Mouse (Mus musculus) myocyte (in vitro differentiated cells): ENCODE measurements around the gene Clint1.

ENCODE experiments used
- E2F4 ChIP-seq: IDR thresholded peaks from one replicate; pipeline ENCODE4 v1.6.1; 2011; ENCODE audit warnings: mild to moderate bottlenecking, control low read depth, moderate library complexity; ENCODE audit not compliant: insufficient read depth
- POLR2A ChIP-seq: IDR thresholded peaks from one replicate; pipeline ENCODE4 v1.6.1; 2011; ENCODE audit warnings: low read depth, mild to moderate bottlenecking, control low read depth, moderate library complexity; ENCODE audit not compliant: insufficient read length
- TCF12 ChIP-seq: IDR thresholded peaks from one replicate; pipeline ENCODE4 v1.6.1; 2011; ENCODE audit warnings: mild to moderate bottlenecking, control low read depth; ENCODE audit not compliant: poor library complexity, insufficient read depth, severe bottlenecking
- TCF3 ChIP-seq: IDR thresholded peaks from one replicate; pipeline ENCODE4 v1.6.1; 2011; ENCODE audit warnings: low read depth, control low read depth; ENCODE audit not compliant: insufficient read length

DNA sequence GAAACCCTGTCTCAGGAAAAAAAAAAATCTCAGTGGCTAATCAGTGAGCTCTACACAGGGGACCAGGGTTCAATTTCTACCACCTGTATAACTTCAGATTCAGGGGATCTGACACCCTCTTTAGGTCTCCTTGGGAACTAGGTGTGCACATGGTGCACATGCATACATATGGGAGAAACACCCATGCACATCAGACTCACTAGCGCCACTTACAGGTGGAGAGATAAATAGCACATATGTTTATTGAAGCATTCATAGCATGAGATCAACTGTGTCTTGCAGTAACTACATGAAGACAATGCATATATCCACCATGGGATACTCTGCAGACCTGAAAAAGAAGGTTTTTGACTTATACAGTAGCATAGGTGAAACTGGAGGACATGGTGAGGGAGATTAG lies 21.8 kb downstream of the Clint1 start:
- no peak for TF ChIP-seq TCF12
- TF ChIP-seq POLR2A, result no peak
- TF ChIP-seq E2F4, result no peak
- no peak for TF ChIP-seq TCF3
